Mouse (Mus musculus): Measurements from ENCODE around the gene Gm9573.

DNA sequence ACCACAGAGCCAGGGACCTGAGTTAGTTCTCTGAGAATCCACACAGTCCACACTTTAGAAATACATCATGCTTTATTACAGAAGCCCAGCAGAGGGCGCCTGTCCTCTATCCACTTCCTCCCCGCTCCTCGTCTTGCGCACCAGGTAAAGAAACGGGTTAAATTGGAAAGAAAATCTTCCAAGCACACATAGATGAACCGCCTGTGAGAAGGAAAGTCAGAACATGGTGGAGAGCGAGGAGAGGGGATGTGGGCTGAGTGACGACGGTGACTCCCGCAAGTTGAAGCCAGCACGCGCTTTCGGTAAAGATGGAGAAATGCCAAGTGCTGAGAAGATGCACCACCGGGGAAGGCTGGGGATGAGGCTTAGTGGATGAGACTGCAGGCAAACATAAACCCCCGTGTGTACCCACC lies 9.3 kb upstream of the Gm9573 start:
- TF ChIP-seq POLR2A (IDR thresholded peaks at IDR 0.05; ENCODE audit: control insufficient read depth, extremely low read depth, insufficient read depth, low read length, poor library complexity) (no peak), CTCF (IDR thresholded peaks at IDR 0.05; ENCODE audit: borderline replicate concordance, control insufficient read depth, extremely low read depth, insufficient read depth, low read length, poor library complexity) (no peak)
